Mouse (Mus musculus) thymus, adult 2 months (tissue): Measurements from ENCODE around the gene Gm20388. TPM values are rescaled to one million over a fixed set of nuclear protein-coding genes. Genes with fewer than 3 reads are reported as not detected.

ENCODE experiments used
- DNase-seq: peaks from one replicate; pipeline ENCODE4 v3.0.0; 2021
- H3K27ac ChIP-seq: fragments of 200-500 bp; 2 replicates; pipeline ENCODE4 v1.5.1; 2012; ENCODE audit warnings: low read length, control low read depth; ENCODE audit not compliant: control insufficient read depth, insufficient read depth
- H3K27me3 ChIP-seq: fragments of 200-500 bp; 2 replicates; pipeline ENCODE4 v1.6.1; 2012; ENCODE audit warnings: mild to moderate bottlenecking, low read length, moderate library complexity, mixed read lengths; ENCODE audit not compliant: control insufficient read depth, insufficient read depth
- H3K36me3 ChIP-seq: fragments of 200-500 bp; 2 replicates; pipeline ENCODE4 v1.6.1; 2012; ENCODE audit warnings: mild to moderate bottlenecking, low read length, moderate library complexity; ENCODE audit not compliant: control insufficient read depth, insufficient read depth
- H3K4me1 ChIP-seq: fragments of 200-500 bp; replicated peaks from 2 replicates; pipeline ENCODE4 v1.6.1; 2012; ENCODE audit warnings: low read length; ENCODE audit not compliant: control insufficient read depth, insufficient read depth
- H3K4me3 ChIP-seq: fragments of 200-500 bp; 2 replicates; pipeline ENCODE4 v1.5.1; 2012; ENCODE audit warnings: mild to moderate bottlenecking, low read length, control low read depth, moderate library complexity; ENCODE audit not compliant: control insufficient read depth, insufficient read depth
- CTCF ChIP-seq: fragments of 200-500 bp; IDR thresholded peaks from 2 replicates; pipeline ENCODE4 v1.5.1; 2012; ENCODE audit warnings: mild to moderate bottlenecking, control low read depth, low read length, moderate library complexity, borderline replicate concordance; ENCODE audit not compliant: control insufficient read depth, poor library complexity, insufficient read depth; ENCODE audit errors: extremely low read depth
- POLR2A ChIP-seq: fragments of 200-500 bp; IDR thresholded peaks from 2 replicates; pipeline ENCODE4 v1.6.1; 2012; ENCODE audit warnings: mild to moderate bottlenecking, low read length, control low read depth, moderate library complexity; ENCODE audit not compliant: control insufficient read depth, poor library complexity, insufficient read depth; ENCODE audit errors: extremely low read depth
- WGBS: fragments of 180-500 bp; shearing (Covaris S2); methylation state at CpG from one replicate; pipeline ENCODE4 v1.1.7; 2018; 5-methylcytosine and 5-hydroxymethylcytosine counted together
- polyA plus RNA-seq: library from polyadenylated mRNA; depleted of rRNA; stranded (reverse); fragments of >200 nt; gene quantifications from 2 replicates; pipeline ENCODE4 v1.2.3, GENCODE M21; 2012

Gene Gm20388
- polyA plus RNA-seq, 1 experiment, result 103 TPM

DNA sequence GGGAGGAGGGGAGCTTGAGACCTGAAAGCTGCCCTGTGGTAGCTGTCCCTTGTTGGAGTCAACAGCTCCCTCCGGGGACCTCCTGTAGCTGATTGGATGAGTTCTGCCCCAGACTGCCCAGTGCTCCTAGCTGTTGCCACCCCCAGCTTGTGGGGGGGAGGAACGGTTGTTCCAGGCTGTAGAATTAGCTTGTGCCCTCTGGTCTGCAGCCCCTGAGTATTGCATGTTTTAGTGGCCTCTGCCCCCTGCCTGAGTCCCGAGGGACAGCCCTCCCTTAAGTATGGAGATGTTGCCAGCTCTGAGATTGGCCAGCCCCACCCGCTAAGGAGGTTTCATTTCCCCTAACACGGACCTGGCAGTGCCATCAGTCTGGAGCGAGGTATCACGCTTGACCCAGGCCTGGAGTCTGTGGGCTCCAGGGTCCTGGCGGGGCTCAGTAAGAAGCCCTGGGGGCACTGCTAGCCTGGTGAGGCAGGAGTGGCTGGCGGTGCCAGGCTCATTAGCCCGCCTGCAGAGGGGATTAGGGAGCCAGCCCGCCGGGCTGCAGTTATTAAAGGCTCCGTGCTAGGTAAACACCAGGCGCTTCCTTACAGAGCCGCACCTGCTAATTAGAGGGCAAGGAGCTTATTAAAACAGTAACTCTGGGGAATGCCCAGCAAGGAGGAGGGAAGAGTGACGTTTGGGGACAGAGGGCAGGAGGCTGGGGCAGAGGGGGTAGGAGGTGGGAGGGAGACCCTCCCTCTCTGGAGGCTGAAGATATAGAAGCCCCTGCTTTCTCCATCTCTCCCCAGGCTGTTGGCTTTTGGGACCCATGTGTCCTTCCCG lies 424.8 kb downstream of the Gm20388 start:
- no peak overlapping the region for H3K27ac ChIP-seq
- no peak for TF ChIP-seq CTCF
- no peak for TF ChIP-seq POLR2A
- peaks cover 44% of the 10 kb centered on the region for H3K4me1 ChIP-seq
- H3K27me3 ChIP-seq, result no peaks in the 10 kb centered on the region
- H3K4me3 ChIP-seq, result no peak overlapping the region
- WGBS, result 19% methylated on average over 17 of the region's 17 CpGs
- DNase-seq, result no peak
- H3K36me3 ChIP-seq, result no peaks in the 10 kb centered on the region

GRCm38 (mm10) chr8:120336087-120336380 lies 425.4 kb downstream of the Gm20388 start:
- no peak overlapping the region for H3K4me3 ChIP-seq
- H3K27ac ChIP-seq, result no peak overlapping the region
- no peaks in the 10 kb centered on the region for H3K36me3 ChIP-seq
- H3K4me1 ChIP-seq, result peaks cover 44% of the 10 kb centered on the region
- H3K27me3 ChIP-seq, result no peaks in the 10 kb centered on the region
- WGBS, result 7% methylated on average over 9 of the region's 9 CpGs
- no peak for TF ChIP-seq CTCF
- no peak for TF ChIP-seq POLR2A
- DNase-seq, result no peak

- H3K36me3 ChIP-seq, result no peaks in the 10 kb centered on the region
- no peaks in the 10 kb centered on the region for H3K27me3 ChIP-seq
- WGBS, result 17% methylated on average over 5 of the region's 5 CpGs
- no peak overlapping the region for H3K27ac ChIP-seq
- H3K4me1 ChIP-seq, result peaks cover 39% of the 10 kb centered on the region
- no peak overlapping the region for H3K4me3 ChIP-seq
- TF ChIP-seq POLR2A, result no peak
- TF ChIP-seq CTCF, result no peak
- no peak for DNase-seq
Measured at GRCm38 (mm10) chr8:120336909-120337555, 426.4 kb downstream of the Gm20388 start.

DNA sequence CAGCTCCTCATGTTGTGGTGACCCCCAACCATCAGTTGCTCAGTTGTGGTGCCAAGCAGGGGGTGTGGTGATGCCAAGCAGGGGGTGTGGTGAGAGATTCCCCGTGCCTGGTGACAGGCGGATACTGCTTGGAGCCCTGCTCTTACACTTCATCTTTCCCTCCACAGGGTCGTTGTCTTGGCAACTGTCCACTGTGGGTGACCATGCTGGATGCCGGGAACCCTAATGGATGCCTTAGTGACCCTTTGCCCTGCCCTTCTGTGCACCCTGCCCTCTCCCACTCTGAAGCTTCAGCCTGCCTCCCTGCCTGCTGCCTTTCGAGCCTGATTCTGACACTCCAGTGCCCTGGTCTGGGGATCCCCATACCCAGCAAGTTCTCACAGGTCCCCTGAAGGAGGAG lies 427.0 kb downstream of the Gm20388 start:
- H3K36me3 ChIP-seq, result no peaks in the 10 kb centered on the region
- peaks cover 33% of the 10 kb centered on the region for H3K4me1 ChIP-seq
- H3K27ac ChIP-seq, result no peak overlapping the region
- no peak overlapping the region for H3K4me3 ChIP-seq
- TF ChIP-seq POLR2A, result no peak
- no peak for TF ChIP-seq CTCF
- H3K27me3 ChIP-seq, result no peaks in the 10 kb centered on the region
- DNase-seq, result no peak
- 76% methylated on average over 5 of the region's 5 CpGs for WGBS

GRCm38 (mm10) chr8:120338678-120339077 lies 428.0 kb downstream of the Gm20388 start:
- no peak overlapping the region for H3K27ac ChIP-seq
- TF ChIP-seq POLR2A (no peak), CTCF (no peak)
- no peaks in the 10 kb centered on the region for H3K27me3 ChIP-seq
- no peak overlapping the region for H3K4me3 ChIP-seq
- 95% methylated on average over 7 of the region's 7 CpGs for WGBS
- H3K36me3 ChIP-seq, result no peaks in the 10 kb centered on the region
- no peak for DNase-seq
- H3K4me1 ChIP-seq, result peaks cover 36% of the 10 kb centered on the region

DNA sequence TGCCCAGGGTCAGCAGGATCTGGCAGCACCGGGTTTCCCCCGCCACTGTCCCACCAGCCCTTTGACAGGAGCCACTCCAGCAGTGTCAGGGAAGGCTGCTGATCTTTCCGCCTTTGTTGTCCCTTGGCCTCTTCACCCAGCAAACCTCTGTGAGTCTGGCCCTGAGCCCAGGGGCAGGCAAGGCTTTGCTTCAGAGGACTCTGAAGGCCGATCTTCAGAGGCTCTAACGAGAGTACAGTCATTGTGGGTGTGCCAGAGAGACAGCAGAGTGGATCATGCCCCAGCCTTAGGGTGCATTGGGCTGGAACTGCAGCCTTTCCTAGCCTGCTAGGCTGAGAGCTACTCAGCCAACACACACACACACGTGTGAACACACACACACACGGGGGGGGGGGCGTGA lies 429.1 kb downstream of the Gm20388 start:
- WGBS, result 64% methylated on average over 7 of the region's 8 CpGs
- Histone ChIP-seq H3K4me1 (peaks cover 41% of the 10 kb centered on the region), H3K4me3 (no peak overlapping the region), H3K27me3 (no peaks in the 10 kb centered on the region), H3K27ac (no peak overlapping the region), H3K36me3 (no peaks in the 10 kb centered on the region)
- DNase-seq, result no peak
- no peak for TF ChIP-seq CTCF
- no peak for TF ChIP-seq POLR2A

- no peak for DNase-seq
- no peak overlapping the region for H3K27ac ChIP-seq
- peaks cover 30% of the 10 kb centered on the region for H3K4me1 ChIP-seq
- H3K27me3 ChIP-seq, result no peaks in the 10 kb centered on the region
- WGBS, result 96% methylated on average over 10 of the region's 10 CpGs
- TF ChIP-seq CTCF, result no peak
- TF ChIP-seq POLR2A, result no peak
- H3K36me3 ChIP-seq, result no peaks in the 10 kb centered on the region
- no peak overlapping the region for H3K4me3 ChIP-seq
Measured at GRCm38 (mm10) chr8:120341124-120341523, 430.5 kb downstream of the Gm20388 start.
